Mouse (Mus musculus) neutrophil, adult 59 days (primary cell): ENCODE measurements around the gene Sptlc2. TPM values are rescaled to one million over a fixed set of nuclear protein-coding genes. Genes with fewer than 3 reads are reported as not detected.

ENCODE experiments used
- total RNA-seq, 2 experiments: library from RNA; stranded (reverse); gene quantifications; 1 replicate in 1 of 2; 2 replicates in 1 of 2; pipeline ENCODE4 v1.2.4; 2023

Sptlc2 gene
- 100 to 1,000 TPM; 118 to 124 TPM for total RNA-seq

GRCm38 (mm10) chr12:87388122-87388774 lies at the start of gene Sptlc2:
Gene Sptlc2, minus strand, starts transcription at chr12:87388355.

DNA sequence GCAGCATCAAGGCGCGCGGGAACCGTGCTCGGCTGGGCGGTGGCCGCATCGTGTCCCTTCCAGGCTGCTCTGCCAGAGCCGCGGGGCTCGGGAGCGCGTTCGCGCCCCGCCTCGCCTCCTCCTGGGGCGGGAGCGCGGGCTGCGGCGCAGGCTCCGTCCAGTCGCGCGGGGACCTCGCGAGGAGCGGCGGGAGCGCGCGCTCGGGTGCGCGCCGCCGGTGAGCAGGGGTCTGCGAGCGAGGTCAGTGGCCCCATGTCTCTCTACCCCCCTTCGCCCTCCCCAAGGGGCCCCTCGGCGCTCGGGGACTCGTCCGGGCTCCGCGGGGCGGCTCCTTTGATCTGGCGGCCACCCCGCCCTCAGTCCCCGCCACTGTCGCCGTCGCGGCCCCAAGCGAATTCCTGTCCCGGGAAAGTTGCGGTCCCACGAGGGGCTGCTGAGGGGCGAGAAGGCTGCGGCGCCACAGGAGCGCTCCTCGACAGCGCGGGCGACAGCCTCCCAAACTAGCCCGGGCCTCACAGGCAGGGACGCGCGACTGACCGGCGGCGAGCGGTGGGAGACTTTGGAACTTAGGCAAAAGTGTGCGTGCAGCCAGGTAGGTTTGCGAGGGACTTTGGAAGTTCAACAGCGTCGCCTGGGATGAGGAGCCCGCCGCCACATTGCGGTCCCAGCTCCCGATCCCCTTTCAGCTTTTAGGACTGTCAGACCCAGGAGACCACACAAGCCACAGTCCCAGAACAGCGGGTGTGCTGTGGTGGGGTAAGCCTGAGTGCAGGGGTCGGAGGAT lies 88.3 kb downstream of the Sptlc2 start, which contains the start of gene Ism2:
TSS of gene Ism2 (minus strand) at position 49 of the 784 bp plus-strand sequence.

DNA sequence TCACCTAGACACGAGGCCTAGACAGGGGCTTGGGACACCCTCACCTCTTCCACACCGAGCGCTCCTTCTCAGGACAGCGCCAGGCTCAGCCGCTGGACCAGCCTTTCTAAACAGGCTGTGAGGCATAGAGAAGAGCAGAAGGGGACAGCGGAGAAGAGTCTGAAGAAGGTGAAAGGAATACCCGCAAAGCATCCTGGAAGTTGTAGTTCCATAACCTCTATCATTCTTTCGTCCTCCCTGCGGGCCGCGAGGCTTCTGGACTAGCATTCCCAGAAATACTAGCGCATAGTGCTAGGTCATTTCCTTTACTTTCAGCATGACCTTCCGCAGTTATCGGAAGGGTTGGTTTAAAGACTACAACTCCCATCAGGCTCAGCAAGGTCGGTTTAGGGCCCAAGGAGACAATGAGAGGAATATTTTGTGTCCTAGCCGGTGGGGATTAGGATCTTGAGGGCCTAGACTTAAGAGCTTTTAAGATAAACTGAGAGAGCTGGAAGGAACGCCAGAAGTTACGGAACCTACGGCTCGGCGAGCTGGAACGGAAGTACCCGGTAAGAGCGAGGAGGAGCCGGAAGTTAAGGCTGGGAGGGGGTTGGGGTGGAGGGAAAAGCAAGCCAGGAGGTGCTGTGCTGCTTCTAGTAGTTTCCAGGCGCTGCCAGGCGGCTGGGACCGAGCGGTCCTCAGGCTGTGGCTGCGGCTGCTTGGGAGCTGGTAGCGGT lies 121.9 kb downstream of the Sptlc2 start, which contains the start of the genes Vipas39 and Ahsa1:
TSS of gene Vipas39 (minus strand) at position 149 of the 719 bp plus-strand sequence.
TSS of gene Ahsa1 (plus strand) at position 372 of the 719 bp plus-strand sequence.

Other genes with a start within 250 kb of the Sptlc2 start
- 1 to 10 TPM; 7.9 to 8.7 TPM for gene Gstz1, start 241.2 kb downstream of the Sptlc2 start, total RNA-seq
- 1 to 10 TPM; 2.3 to 2.7 TPM for gene Pomt2, start 240.4 kb downstream of the Sptlc2 start, total RNA-seq
- gene Samd15, start 188.6 kb downstream of the Sptlc2 start, total RNA-seq: under 1 TPM in 1 of 2 experiments, not detected in 1; 0.77 TPM
- 10 to 100 TPM in 1 of 2 experiments, 1 to 10 TPM in 1; 9.9 to 10.6 TPM for gene Tmed8, start 187.9 kb downstream of the Sptlc2 start, total RNA-seq
- 1 to 10 TPM; 2.9 to 3.1 TPM for gene Noxred1, start 149.6 kb downstream of the Sptlc2 start, total RNA-seq
- gene Vipas39, start 122.1 kb downstream of the Sptlc2 start, total RNA-seq: 10 to 100 TPM; 25.7 to 31.5 TPM
- 10 to 100 TPM; 71.3 to 76.8 TPM for gene Ahsa1, start 121.9 kb downstream of the Sptlc2 start, total RNA-seq
- gene Ism2, start 88.7 kb downstream of the Sptlc2 start, total RNA-seq: not detected
- 10 to 100 TPM; 32.0 to 43.1 TPM for gene Slirp, start 55.5 kb upstream of the Sptlc2 start, total RNA-seq
- 10 to 100 TPM; 20.7 to 24.0 TPM for gene Alkbh1, start 55.7 kb upstream of the Sptlc2 start, total RNA-seq
- gene Snw1, start 83.9 kb upstream of the Sptlc2 start, total RNA-seq: 10 to 100 TPM; 42.4 to 46.1 TPM
- gene Gm5788, start 106.4 kb upstream of the Sptlc2 start, total RNA-seq: not detected
- gene Gm8300, start 126.0 kb upstream of the Sptlc2 start, total RNA-seq: not detected
- not detected for gene Oog1, start 214.3 kb upstream of the Sptlc2 start, total RNA-seq
- not detected for gene Gm4027, start 230.5 kb upstream of the Sptlc2 start, total RNA-seq